In genomic region chr10:23787062-23787821, GRCm38 (mm10) we compare ENCODE assay signal across 8 mouse cellular contexts. TPM values are rescaled to one million over a fixed set of nuclear protein-coding genes. Genes with fewer than 3 reads are reported as not detected.
DNase-seq lines count a peak whose midpoint lies in the region; ATAC-seq and TF ChIP-seq lines count a peak whose summit lies in the region.

Gene Rps12, minus strand, starts transcription at chr10:23787275.

- H3K27ac ChIP-seq in heart, embryonic 11.5 days (ENCODE audit: low read depth, low read length) = peak within 1 kb of the TSS; percentile 89
- H3K27ac ChIP-seq in kidney, embryonic 16.5 days (ENCODE audit: low read length) = peak within 1 kb of the TSS; percentile 91
- H3K27ac ChIP-seq in liver, adult 2 months (replicated peaks; ENCODE audit: insufficient read depth, low read depth, low read length) = peak within 1 kb of the TSS; percentile 78

- under 1% methylated on average over 51 of the region's 51 CpGs for WGBS in heart, embryonic 11.5 days (ENCODE audit: insufficient replicate concordance)
- WGBS in kidney, embryonic 16.5 days = under 1% methylated on average over 51 of the region's 51 CpGs
- under 1% methylated on average over 51 of the region's 51 CpGs for WGBS in liver, adult 2 months

- H3K4me3 ChIP-seq in C2C12 (ENCODE audit: insufficient read depth, poor library complexity, severe bottlenecking) = peak within 1 kb of the TSS; percentile 89
- H3K4me3 ChIP-seq in erythroblast, embryonic 14.5 days (replicated peaks) = peak within 1 kb of the TSS; percentile 76
- peak within 1 kb of the TSS; percentile 93 for H3K4me3 ChIP-seq in heart, embryonic 11.5 days (ENCODE audit: low read depth, low read length)
- H3K4me3 ChIP-seq in kidney, embryonic 16.5 days (ENCODE audit: low read length) = peak within 1 kb of the TSS; percentile 72
- H3K4me3 ChIP-seq in liver, adult 2 months (ENCODE audit: insufficient read depth, low read depth, low read length) = peak within 1 kb of the TSS; percentile 84
- H3K4me3 ChIP-seq in myocyte = peak within 1 kb of the TSS; percentile 86

- H3K9ac ChIP-seq in heart, embryonic 11.5 days (ENCODE audit: low read depth, low read length) = peak within 1 kb of the TSS; percentile 85
- peak within 1 kb of the TSS; percentile 90 for H3K9ac ChIP-seq in kidney, embryonic 16.5 days (replicated peaks; ENCODE audit: low read length)
- peak within 1 kb of the TSS; percentile 87 for H3K9ac ChIP-seq in liver, adult 2 months (ENCODE audit: low read depth, low read length)

- ATAC-seq in heart, embryonic 11.5 days (replicated peaks; ENCODE audit: insufficient number of reproducible peaks, low FRiP score, low TSS enrichment) = peak; percentile 96
- peak; percentile 98 for ATAC-seq in kidney, embryonic 16.5 days (ENCODE audit: low FRiP score, low TSS enrichment)

- peak; percentile 94; the same call in 1 of the 2 replicates for TF ChIP-seq POLR2A in brain, embryonic 14.5 days (IDR thresholded peaks at IDR 0.05; ENCODE audit: borderline replicate concordance, extremely low read depth, insufficient read depth, insufficient read length, poor library complexity, severe bottlenecking)
- peak; percentile 97 for TF ChIP-seq POLR2A in liver, adult 2 months (IDR thresholded peaks at IDR 0.05; ENCODE audit: extremely low read depth, insufficient read depth, low read length)
- peak; percentile 98 for TF ChIP-seq POLR2A in myocyte (IDR thresholded peaks at IDR 0.05; ENCODE audit: insufficient read length, low read depth)

- peaks cover 52% of the 10 kb centered on the region for H3K4me1 ChIP-seq in erythroblast, embryonic 14.5 days (ENCODE audit: control insufficient read depth)
- peaks cover 8% of the 10 kb centered on the region; the same call in 1 of the 2 replicates for H3K4me1 ChIP-seq in heart, embryonic 11.5 days (ENCODE audit: control insufficient read depth, insufficient read depth, low read length)
- H3K4me1 ChIP-seq in kidney, embryonic 16.5 days (ENCODE audit: insufficient read depth, low read length) = peaks cover 31% of the 10 kb centered on the region
- peaks cover 9% of the 10 kb centered on the region; the same call in 1 of the 2 replicates for H3K4me1 ChIP-seq in liver, adult 2 months (ENCODE audit: control insufficient read depth, insufficient read depth, low read length)

- no peak for TF ChIP-seq CTCF in C2C12 (IDR thresholded peaks at IDR 0.05; ENCODE audit: control insufficient read depth, insufficient read depth, insufficient read length)
- no peak for TF ChIP-seq CTCF in brain, embryonic 14.5 days (IDR thresholded peaks at IDR 0.05; ENCODE audit: borderline replicate concordance, extremely low read depth, insufficient read depth, insufficient read length)
- no peak for TF ChIP-seq CTCF in liver, adult 2 months (IDR thresholded peaks at IDR 0.05; ENCODE audit: low read depth, low read length)

- peaks cover 30% of the 10 kb centered on the region for H3K79me3 ChIP-seq in C2C12 (ENCODE audit: low read depth)

- H3K27me3 ChIP-seq in C2C12 (ENCODE audit: control insufficient read depth, insufficient read depth, insufficient read length) = no peaks in the 10 kb centered on the region
- H3K27me3 ChIP-seq in erythroblast, embryonic 14.5 days (ENCODE audit: control insufficient read depth) = no peaks in the 10 kb centered on the region
- H3K27me3 ChIP-seq in heart, embryonic 11.5 days (ENCODE audit: control insufficient read depth, insufficient read depth, low read length) = no peaks in the 10 kb centered on the region
- H3K27me3 ChIP-seq in kidney, embryonic 16.5 days (ENCODE audit: insufficient read depth, low read length) = no peaks in the 10 kb centered on the region
- H3K27me3 ChIP-seq in liver, adult 2 months (ENCODE audit: control insufficient read depth, insufficient read depth, low read length) = no peaks in the 10 kb centered on the region
- no peaks in the 10 kb centered on the region for H3K27me3 ChIP-seq in myocyte (ENCODE audit: control insufficient read depth, insufficient read depth, insufficient read length)
- no peaks in the 10 kb centered on the region for H3K27me3 ChIP-seq in splenic B cell, adult 2 months (ENCODE audit: control insufficient read depth, insufficient read depth, low read length, poor library complexity, severe bottlenecking)

- H3K4me2 ChIP-seq in heart, embryonic 11.5 days = peak within 1 kb of the TSS; percentile 86
- peak within 1 kb of the TSS; percentile 80 for H3K4me2 ChIP-seq in kidney, embryonic 16.5 days (replicated peaks; ENCODE audit: low read depth, low read length)
- peak within 1 kb of the TSS; percentile 93 for H3K4me2 ChIP-seq in myocyte (ENCODE audit: low read depth)

- H3K79me2 ChIP-seq in C2C12 (ENCODE audit: control insufficient read depth, insufficient read depth) = peaks cover 47% of the 10 kb centered on the region
- H3K79me2 ChIP-seq in liver, adult 2 months (ENCODE audit: control insufficient read depth, insufficient read depth, low read length) = peaks cover 4% of the 10 kb centered on the region; the same call in 1 of the 2 replicates
- H3K79me2 ChIP-seq in myocyte (ENCODE audit: control insufficient read depth, insufficient read depth) = peaks cover 27% of the 10 kb centered on the region

- H3K9me3 ChIP-seq in erythroblast, embryonic 14.5 days (ENCODE audit: control insufficient read depth, low read length) = no peaks in the 10 kb centered on the region
- no peaks in the 10 kb centered on the region for H3K9me3 ChIP-seq in heart, embryonic 11.5 days (replicated peaks; ENCODE audit: control insufficient read depth, low read length)
- H3K9me3 ChIP-seq in kidney, embryonic 16.5 days (ENCODE audit: low read length) = no peaks in the 10 kb centered on the region

- peak within 1 kb of the TSS; percentile 89 for H3ac ChIP-seq in C2C12 (ENCODE audit: control insufficient read depth, insufficient read length, low read depth)
- H3ac ChIP-seq in myocyte (ENCODE audit: control insufficient read depth, insufficient read length) = peak within 1 kb of the TSS; percentile 18

- peak; percentile 100 for DNase-seq in brain, embryonic 14.5 days (ENCODE audit: low read depth)
- peak; percentile 94 for DNase-seq in liver, adult 2 months (ENCODE audit: extremely low read depth, low read depth, low spot score)
- peak; percentile 100 for DNase-seq in splenic B cell, adult 2 months (ENCODE audit: low read depth, low spot score)

- peaks cover 40% of the 10 kb centered on the region for H3K36me3 ChIP-seq in C2C12 (ENCODE audit: control insufficient read depth, insufficient read depth)
- peaks cover 42% of the 10 kb centered on the region for H3K36me3 ChIP-seq in erythroblast, embryonic 14.5 days (ENCODE audit: control insufficient read depth)
- H3K36me3 ChIP-seq in heart, embryonic 11.5 days (ENCODE audit: control insufficient read depth, insufficient read depth, low read length) = peaks cover 8% of the 10 kb centered on the region; the same call in 1 of the 2 replicates
- peaks cover 31% of the 10 kb centered on the region for H3K36me3 ChIP-seq in kidney, embryonic 16.5 days (ENCODE audit: insufficient read depth, low read length)
- H3K36me3 ChIP-seq in liver, adult 2 months (ENCODE audit: control insufficient read depth, insufficient read depth, low read length) = peaks cover 29% of the 10 kb centered on the region
- peaks cover 34% of the 10 kb centered on the region for H3K36me3 ChIP-seq in myocyte (ENCODE audit: control insufficient read depth, insufficient read depth)
- H3K36me3 ChIP-seq in splenic B cell, adult 2 months (ENCODE audit: control insufficient read depth, insufficient read depth, low read length, poor library complexity, severe bottlenecking) = no peaks in the 10 kb centered on the region

TF ChIP-seq in C2C12, 6 proteins besides CTCF, POLR2A, EP300 and RAD21:
- TF ChIP-seq MAX (IDR thresholded peaks at IDR 0.05) (peak; percentile 99), MYOG (IDR thresholded peaks at IDR 0.05; ENCODE audit: control insufficient read depth, extremely low read depth, insufficient read length) (no peak)

TF ChIP-seq in myocyte, 11 proteins besides CTCF, POLR2A, EP300 and RAD21:
- no peak for TF ChIP-seq USF1 (IDR thresholded peaks at IDR 0.05; ENCODE audit: low read depth)
- TF ChIP-seq POLR2AphosphoS2 (IDR thresholded peaks at IDR 0.05; ENCODE audit: insufficient read length, low read depth) = peak; percentile 98
- TF ChIP-seq MYOD1 (IDR thresholded peaks at IDR 0.05; ENCODE audit: control insufficient read depth in 1 of 3, insufficient read length in 2 of 3, low read depth in 2 of 3) = no peak
- TF ChIP-seq SRF (IDR thresholded peaks at IDR 0.05; ENCODE audit: control insufficient read depth, insufficient read length, low read depth) = peak; percentile 34
- TF ChIP-seq E2F4 (IDR thresholded peaks at IDR 0.05; ENCODE audit: insufficient read depth) = no peak
- TF ChIP-seq REST (IDR thresholded peaks at IDR 0.05; ENCODE audit: insufficient read depth, insufficient read length) = no peak
- no peak for TF ChIP-seq MYOG (IDR thresholded peaks at IDR 0.05; ENCODE audit: control insufficient read depth in 1 of 3, insufficient read depth in 1 of 3, insufficient read length in 2 of 3, low read depth in 2 of 3)
- TF ChIP-seq MAX (IDR thresholded peaks at IDR 0.05; ENCODE audit: low read depth) = peak; percentile 99
- TF ChIP-seq CEBPB (IDR thresholded peaks at IDR 0.05; ENCODE audit: insufficient read depth, poor library complexity, severe bottlenecking) = no peak
- TF ChIP-seq TCF12 (IDR thresholded peaks at IDR 0.05; ENCODE audit: insufficient read depth, poor library complexity, severe bottlenecking) = no peak
- no peak for TF ChIP-seq TCF3 (IDR thresholded peaks at IDR 0.05; ENCODE audit: insufficient read length, low read depth)

RNA-seq across cellular contexts. Expression of gene Rps12, which starts in this region (rescaled TPM):
- polyA plus RNA-seq in C2C12 (2012; fragmentation: generic; extraction: Trizol) (6,760 TPM), myocyte (2012; fragmentation: generic; extraction: Trizol) (4,767 TPM)
- polyA plus RNA-seq in brain, embryonic 14.5 days (2012; rRNA removed) = 2,858 and 3,479 TPM in 2 replicates
- polyA plus RNA-seq in erythroblast, embryonic 14.5 days (2012) = 115 and 164 TPM in 2 replicates
- 114 TPM in 2 replicates for polyA plus RNA-seq in heart, embryonic 11.5 days (2014; fragmentation: Nextera tagmentation; extraction: Ambion mirVana)
- 128 and 147 TPM in 2 replicates for polyA plus RNA-seq in kidney, embryonic 16.5 days (2015; fragmentation: Nextera tagmentation; extraction: Ambion mirVana)
- total RNA-seq in liver, adult 2 months (2014; rRNA removed) = 861 and 1,157 TPM in 2 replicates
- polyA plus RNA-seq in liver, adult 2 months (2012; rRNA removed) = 473 and 533 TPM in 2 replicates

Comparison
In these comparisons a context has a peak if more than half of its experiments do, and no peak if none do; other contexts are left out.
1. Peak in every context shown above with its lines: DNase-seq, ATAC-seq, H3K4me3 ChIP-seq and H3K27ac ChIP-seq.